ENCODE assay signal across 8 mouse cellular contexts in genomic region chr10:4079643-4080244, GRCm38 (mm10).
A peak's percentile ranks its signal among the peaks of the same experiment; 100 is the strongest.
DNase-seq lines count a peak whose midpoint lies in the region; ATAC-seq and TF ChIP-seq lines count a peak whose summit lies in the region.
"Had no signal": no experiment of that assay in that cellular context is flagged by ENCODE, and none has a peak within 500 bp of the region (broad histone marks: within the 10 kb centered on the region; RNA-seq: fewer than 3 reads in every experiment).

No protein-coding gene starts in this region.

- no peak overlapping the region for H3K9ac ChIP-seq in ES-E14 (ENCODE audit: insufficient read depth, low read depth, low read length, poor library complexity, severe bottlenecking)
- no peak overlapping the region for H3K9ac ChIP-seq in hindbrain, embryonic 14.5 days
- H3K9ac ChIP-seq in lung, embryonic 15.5 days = no peak overlapping the region

- no peak overlapping the region for H3K27ac ChIP-seq in ES-E14 (ENCODE audit: insufficient read depth, low read depth, low read length, poor library complexity, severe bottlenecking)
- 0 out of 2 replicates have a peak overlapping the region, but pooled peaks have one; percentile 41 for H3K27ac ChIP-seq in hindbrain, embryonic 14.5 days
- H3K27ac ChIP-seq in lung, embryonic 15.5 days = peak overlapping the region; percentile 77

- peaks cover 0 to 1% of the 10 kb centered on the region in 2 experiments; a peak in 1 of 4 replicates for H3K4me1 ChIP-seq in ES-E14 (ENCODE audit: control insufficient read depth in 2 of 2, insufficient read depth in 2 of 2, low read length in 2 of 2, poor library complexity in 1 of 2)
- peaks cover 4% of the 10 kb centered on the region; the same call in 1 of the 2 replicates for H3K4me1 ChIP-seq in hindbrain, embryonic 14.5 days (replicated peaks; ENCODE audit: control insufficient read depth, insufficient read depth, low read length)
- peaks cover 29% of the 10 kb centered on the region for H3K4me1 ChIP-seq in lung, embryonic 15.5 days

- in situ Hi-C loops in ES-E14 (cut with MboI; ENCODE audit: low sequenced_read_pairs in 2 of 2, unreplicated experiment in 2 of 2) = no loop called here

- H3K4me2 ChIP-seq in hindbrain, embryonic 14.5 days (replicated peaks) = no peak overlapping the region
- peak overlapping the region; percentile 36 for H3K4me2 ChIP-seq in lung, embryonic 15.5 days

- DNase-seq in ES-E14 (ENCODE audit: low read depth, low spot score) = peak; percentile 54
- peak; percentile 44 for DNase-seq in adrenal gland, adult 8-10 months
- peak; percentile 24 to 32 for DNase-seq in frontal cortex, postnatal 25 days (ENCODE audit: low spot score in 2 of 2)
- no peak for DNase-seq in hindbrain, embryonic 14.5 days (ENCODE audit: low spot score)
- peak; percentile 64 for DNase-seq in layer of hippocampus, adult 9-11 months
- peak; percentile 14 for DNase-seq in splenic B cell, adult 2 months (ENCODE audit: low read depth, low spot score)

- no peaks in the 10 kb centered on the region for H3K27me3 ChIP-seq in hindbrain, embryonic 14.5 days (ENCODE audit: control insufficient read depth, insufficient read depth, low read length)
- no peaks in the 10 kb centered on the region for H3K27me3 ChIP-seq in lung, embryonic 15.5 days
- H3K27me3 ChIP-seq in splenic B cell, adult 2 months (ENCODE audit: control insufficient read depth, insufficient read depth, low read length, poor library complexity, severe bottlenecking) = no peaks in the 10 kb centered on the region

- H3K9me3 ChIP-seq in ES-E14 (ENCODE audit: control insufficient read depth, insufficient read depth, low read depth, low read length) = no peaks in the 10 kb centered on the region
- H3K9me3 ChIP-seq in hindbrain, embryonic 14.5 days (ENCODE audit: control insufficient read depth, low read length) = no peaks in the 10 kb centered on the region
- no peaks in the 10 kb centered on the region for H3K9me3 ChIP-seq in lung, embryonic 15.5 days

- 68% methylated on average over 15 of the region's 15 CpGs for WGBS in hindbrain, embryonic 14.5 days
- WGBS in lung, embryonic 15.5 days = 24% methylated on average over 15 of the region's 15 CpGs

- H3K36me3 ChIP-seq in ES-E14 (ENCODE audit: control insufficient read depth, insufficient read depth, low read length, poor library complexity, severe bottlenecking) = peaks cover 3% of the 10 kb centered on the region; the same call in 1 of the 2 replicates
- no peaks in the 10 kb centered on the region for H3K36me3 ChIP-seq in hindbrain, embryonic 14.5 days (replicated peaks; ENCODE audit: control insufficient read depth, insufficient read depth)
- H3K36me3 ChIP-seq in lung, embryonic 15.5 days = 0 out of 2 replicates have a peak, but pooled peaks cover 7% of the 10 kb centered on the region
- H3K36me3 ChIP-seq in splenic B cell, adult 2 months (ENCODE audit: control insufficient read depth, insufficient read depth, low read length, poor library complexity, severe bottlenecking) = no peaks in the 10 kb centered on the region

- no peak for ATAC-seq in hindbrain, embryonic 14.5 days (ENCODE audit: low FRiP score)
- ATAC-seq in lung, embryonic 15.5 days (ENCODE audit: borderline replicate concordance, extremely low read depth, low FRiP score, low TSS enrichment) = peak; percentile 77

- H3K4me3 ChIP-seq in ES-E14 (ENCODE audit: insufficient read depth in 1 of 2, low read depth in 1 of 2, low read length in 2 of 2, poor library complexity in 1 of 2, severe bottlenecking in 1 of 2) = no peak overlapping the region
- no peak overlapping the region for H3K4me3 ChIP-seq in hindbrain, embryonic 14.5 days (replicated peaks; ENCODE audit: low read length)
- no peak overlapping the region for H3K4me3 ChIP-seq in lung, embryonic 15.5 days
- H3K4me3 ChIP-seq: erythroblast, embryonic 14.5 days had no signal

TF ChIP-seq in ES-E14, 5 proteins besides CTCF, POLR2A, EP300 and RAD21:
- TF ChIP-seq ZNF384 (IDR thresholded peaks at IDR 0.05; ENCODE audit: low read depth, low read length) (no peak), ZC3H11A (IDR thresholded peaks at IDR 0.05; ENCODE audit: borderline replicate concordance, low read depth, low read length) (no peak), CHD2 (IDR thresholded peaks at IDR 0.05; ENCODE audit: low read depth, low read length) (no peak), HCFC1 (IDR thresholded peaks at IDR 0.05; ENCODE audit: borderline replicate concordance, insufficient read depth, low read length) (no peak), MAFK (IDR thresholded peaks at IDR 0.05; ENCODE audit: insufficient read depth, low read depth, low read length) (no peak)
